Mouse (Mus musculus) E14TG2a.4 (cell line): Measurements from ENCODE around the gene Uox.

ENCODE experiments used
- CTCF ChIP-seq: conservative IDR thresholded peaks from 2 replicates; pipeline ENCODE4 v1.5.1; 2014; ENCODE audit warnings: low read length
- NANOG ChIP-seq: IDR thresholded peaks from 2 replicates; pipeline ENCODE4 v1.6.1; 2014; ENCODE audit warnings: borderline replicate concordance, low read length, mixed read lengths
- POU5F1 ChIP-seq: IDR thresholded peaks from 2 replicates; pipeline ENCODE4 v1.6.1; 2014; ENCODE audit warnings: low read length, borderline replicate concordance

GRCm38 (mm10) chr3:146679646-146680045, 109.4 kb downstream of the Uox start:
- TF ChIP-seq CTCF (no peak), NANOG (no peak), POU5F1 (no peak)
